Mouse (Mus musculus) limb, embryonic 12.5 days (tissue): ENCODE results near the gene Tex14. TPM values are rescaled to one million over a fixed set of nuclear protein-coding genes. Genes with fewer than 3 reads are reported as not detected.
"Not testable (repeated sequence)": the region's sequence is repeated elsewhere in the genome, so short reads cannot be mapped to it uniquely, and the experiment has no call there.

Experiments
- ATAC-seq: fragments of 200-750 bp; cut with Nextera tagmentation; 2 replicates; pipeline ENCODE4 v1.8.0; 2017; ENCODE audit warnings: low read depth, moderate TSS enrichment; ENCODE audit not compliant: insufficient number of reproducible peaks, insufficient read depth, low FRiP score, low TSS enrichment
- H3K27ac ChIP-seq: fragments of 300-500 bp; sonication (generic); 2 replicates; pipeline ENCODE4 v1.5.1; 2016; ENCODE audit warnings: mild to moderate bottlenecking, moderate library complexity
- H3K27me3 ChIP-seq: fragments of 300-500 bp; sonication (generic); 2 replicates; pipeline ENCODE4 v1.6.1; 2016; ENCODE audit warnings: mild to moderate bottlenecking, moderate library complexity
- H3K36me3 ChIP-seq: fragments of 300-500 bp; sonication (generic); 2 replicates; pipeline ENCODE4 v1.6.1; 2016; ENCODE audit warnings: mild to moderate bottlenecking, moderate library complexity
- H3K4me1 ChIP-seq: fragments of 300-500 bp; sonication (generic); replicated peaks from 2 replicates; pipeline ENCODE4 v1.6.1; 2016
- H3K4me2 ChIP-seq: fragments of 300-500 bp; sonication (generic); 2 replicates; pipeline ENCODE4 v1.6.1; 2016; ENCODE audit warnings: mild to moderate bottlenecking, moderate library complexity
- H3K4me3 ChIP-seq: fragments of 300-500 bp; sonication (generic); replicated peaks from 2 replicates; pipeline ENCODE4 v1.5.1; 2016; ENCODE audit warnings: mild to moderate bottlenecking
- H3K9ac ChIP-seq: fragments of 300-500 bp; sonication (generic); replicated peaks from 2 replicates; pipeline ENCODE4 v1.6.1; 2016; ENCODE audit warnings: mild to moderate bottlenecking, moderate library complexity
- H3K9me3 ChIP-seq: fragments of 300-500 bp; sonication (generic); 2 replicates; pipeline ENCODE4 v1.6.1; 2016; ENCODE audit warnings: mild to moderate bottlenecking, moderate library complexity
- WGBS: fragments of 180-500 bp; shearing (Covaris S2); methylation state at CpG from one replicate; pipeline ENCODE4 v1.1.7; 2016; 5-methylcytosine and 5-hydroxymethylcytosine counted together
- polyA plus RNA-seq: library from polyadenylated mRNA; unstranded; fragments of >200 nt; fragmentation: Nextera tagmentation; extraction: Ambion mirVana; gene quantifications from 2 replicates; pipeline ENCODE4 v1.2.1, GENCODE M21; 2016

Tex14 gene
- polyA plus RNA-seq, 1 experiment from 2014 or later = 0.81 TPM

DNA sequence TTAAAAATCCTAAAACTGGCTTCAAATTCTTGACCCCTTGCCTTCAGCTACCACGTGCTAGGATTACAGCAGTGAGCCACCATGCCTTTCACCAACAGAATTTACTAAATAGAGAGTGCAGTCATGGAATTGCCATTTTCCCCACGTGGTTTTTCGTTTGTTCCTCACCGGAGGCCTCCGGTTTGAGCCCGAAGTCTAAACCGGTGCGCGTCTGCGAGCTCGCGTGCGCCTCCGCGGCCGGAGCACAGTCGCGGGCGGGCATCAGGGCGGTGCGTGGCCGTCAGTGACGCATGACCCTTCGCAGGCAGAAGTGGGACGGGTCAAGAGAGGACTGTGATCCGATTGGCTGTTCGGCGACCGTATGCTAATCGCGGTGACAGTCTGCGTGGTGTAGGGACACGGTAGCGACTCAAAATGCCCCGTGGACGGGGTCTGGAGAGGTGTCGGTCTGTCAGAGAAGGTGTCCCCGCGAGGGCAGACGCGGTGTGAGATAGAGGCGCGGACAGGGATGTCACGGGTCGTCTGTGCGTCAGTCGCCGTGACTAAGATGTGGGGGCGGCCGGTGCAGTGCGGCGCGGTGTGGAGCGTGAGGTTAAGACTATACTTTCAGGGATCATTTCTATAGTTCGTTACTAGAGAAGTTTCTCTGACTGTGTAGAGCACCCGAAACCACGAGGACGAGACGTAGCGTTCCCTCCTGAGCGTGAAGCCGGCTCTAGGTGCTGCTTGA lies 37.9 kb downstream of the Tex14 start:
- H3K4me1 ChIP-seq, H3K36me3 ChIP-seq, H3K27me3 ChIP-seq, H3K9me3 ChIP-seq: not testable (repeated sequence)
- H3K27ac ChIP-seq = 0 out of 2 replicates have a peak overlapping the region, but pooled peaks have one; percentile 35
- peak overlapping the region; percentile 54 for H3K4me2 ChIP-seq
- H3K4me3 ChIP-seq = peak overlapping the region; percentile 30
- peak; percentile 98 for ATAC-seq
- WGBS = under 1% methylated on average over 34 of the region's 62 CpGs
- peak overlapping the region; percentile 42; the same call in 1 of the 2 replicates for H3K9ac ChIP-seq

DNA sequence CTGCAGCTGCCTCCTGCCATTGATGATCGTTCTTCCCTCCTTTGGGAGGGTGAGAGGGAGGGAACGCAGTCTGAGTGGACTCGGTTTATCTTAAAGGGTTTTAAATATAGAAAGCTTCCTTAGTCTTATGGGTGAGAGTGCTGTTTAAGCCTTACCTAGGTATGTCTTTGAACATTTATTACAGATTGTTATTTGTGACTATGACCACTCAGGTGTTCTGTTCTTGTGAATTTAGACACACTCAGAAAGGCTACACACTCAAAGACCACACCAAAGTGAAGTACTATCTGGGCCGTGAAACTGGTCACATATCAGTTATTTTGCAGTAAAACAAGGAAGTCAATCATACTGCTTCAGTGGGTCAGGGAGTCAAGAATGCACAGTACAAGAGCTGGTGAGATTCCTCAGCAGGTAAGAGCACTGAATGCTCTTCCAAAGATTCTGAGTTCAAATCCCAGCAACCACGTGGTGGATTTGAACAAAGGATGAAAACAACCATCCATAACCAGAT lies 38.6 kb downstream of the Tex14 start:
- Histone ChIP-seq H3K4me1 (no peaks in the 10 kb centered on the region), H3K27ac (peak overlapping the region; percentile 67), H3K9ac (no peak overlapping the region), H3K4me2 (no peak overlapping the region), H3K27me3 (no peaks in the 10 kb centered on the region), H3K4me3 (no peak overlapping the region), H3K9me3 (no peaks in the 10 kb centered on the region), H3K36me3 (no peaks in the 10 kb centered on the region)
- 0% methylated on average over 5 of the region's 5 CpGs for WGBS
- ATAC-seq = no peak

DNA sequence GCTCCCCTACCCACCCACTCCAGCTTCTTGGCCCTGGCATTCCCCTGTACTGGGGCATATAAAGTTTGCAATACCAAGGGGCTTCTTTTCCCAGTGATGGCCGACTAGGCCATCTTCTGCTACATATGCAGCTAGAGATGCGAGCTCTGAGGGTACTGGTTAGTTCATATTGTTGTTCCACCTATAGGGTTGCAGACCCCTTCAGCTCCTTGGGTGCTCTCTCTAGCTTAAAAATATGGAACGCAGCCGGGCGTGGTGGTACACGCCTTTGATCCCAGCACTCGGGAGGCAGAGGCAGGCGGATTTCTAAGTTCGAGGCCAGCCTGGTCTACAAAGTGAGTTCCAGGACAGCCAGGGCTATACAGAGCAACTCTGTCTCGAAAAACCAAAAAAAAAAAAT lies 39.2 kb downstream of the Tex14 start:
- not testable (repeated sequence) for ATAC-seq, H3K27me3 ChIP-seq, H3K4me1 ChIP-seq, H3K4me2 ChIP-seq, H3K36me3 ChIP-seq, H3K9ac ChIP-seq, H3K4me3 ChIP-seq, H3K9me3 ChIP-seq
- 0 out of 2 replicates have a peak overlapping the region, but pooled peaks have one; percentile 23 for H3K27ac ChIP-seq
- 72% methylated on average over 10 of the region's 10 CpGs for WGBS

DNA sequence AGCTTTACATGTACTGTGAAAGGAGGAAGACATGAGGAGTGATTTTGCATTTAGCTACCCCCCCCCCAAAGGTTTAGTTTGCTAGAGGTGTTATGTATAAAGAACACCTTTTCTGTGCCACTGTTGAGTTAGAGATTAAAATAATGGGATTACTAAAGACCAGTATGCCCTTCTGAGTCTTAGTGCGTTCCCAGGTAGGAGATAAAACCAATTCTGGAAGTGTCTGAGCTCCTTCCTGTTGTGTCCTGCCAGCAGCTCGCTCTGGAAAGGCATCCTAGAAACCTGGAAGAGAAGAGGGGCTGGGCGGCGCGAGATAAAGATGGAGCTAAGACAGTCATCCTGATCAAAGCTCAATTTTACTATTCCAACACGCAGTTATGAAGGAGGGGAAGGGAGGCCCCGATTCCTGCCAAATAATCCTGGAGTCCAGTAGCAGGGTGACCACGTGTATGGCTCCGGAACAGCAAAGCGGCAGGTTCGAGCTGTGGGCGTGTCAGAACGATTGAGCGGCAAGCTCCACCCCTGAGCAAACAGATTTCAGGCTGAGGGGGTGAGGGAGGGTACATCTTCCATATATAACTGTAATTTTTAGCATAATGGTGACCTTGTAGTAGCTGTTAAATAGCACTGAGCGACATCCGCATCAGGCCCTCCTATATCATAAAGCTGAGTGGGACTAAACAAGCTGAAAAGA lies 40.0 kb downstream of the Tex14 start:
- no peak for ATAC-seq
- H3K4me2 ChIP-seq = 0 out of 2 replicates have a peak overlapping the region, but pooled peaks have one; percentile 23
- no peaks in the 10 kb centered on the region for H3K9me3 ChIP-seq
- WGBS = 8% methylated on average over 16 of the region's 16 CpGs
- H3K4me3 ChIP-seq = no peak overlapping the region
- H3K27ac ChIP-seq = no peak overlapping the region
- H3K9ac ChIP-seq = no peak overlapping the region
- H3K36me3 ChIP-seq = no peaks in the 10 kb centered on the region
- H3K27me3 ChIP-seq = no peaks in the 10 kb centered on the region
- H3K4me1 ChIP-seq = no peaks in the 10 kb centered on the region

DNA sequence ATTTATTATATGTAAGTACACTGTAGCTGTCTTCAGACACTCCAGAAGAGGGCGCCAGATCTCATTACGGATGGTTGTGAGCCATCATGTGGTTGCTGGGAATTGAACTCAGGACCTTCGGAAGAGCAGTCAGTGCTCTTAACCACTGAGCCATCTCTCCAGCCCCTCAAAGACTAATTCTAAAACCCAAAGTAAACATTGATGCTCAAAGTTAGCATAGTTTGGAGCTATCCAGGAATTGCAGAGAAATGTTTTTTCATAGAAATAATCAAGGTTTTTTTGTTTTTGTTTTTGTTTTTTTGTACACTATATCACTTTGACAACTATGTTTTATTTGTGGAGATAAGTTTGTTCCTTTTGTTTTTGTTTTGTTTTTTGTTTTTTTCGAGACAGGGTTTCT lies 40.7 kb downstream of the Tex14 start:
- H3K4me3 ChIP-seq, H3K36me3 ChIP-seq, H3K9me3 ChIP-seq, H3K27me3 ChIP-seq, H3K4me2 ChIP-seq, ATAC-seq, H3K9ac ChIP-seq, H3K27ac ChIP-seq, H3K4me1 ChIP-seq: not testable (repeated sequence)
- 57% methylated on average over 4 of the region's 4 CpGs for WGBS

DNA sequence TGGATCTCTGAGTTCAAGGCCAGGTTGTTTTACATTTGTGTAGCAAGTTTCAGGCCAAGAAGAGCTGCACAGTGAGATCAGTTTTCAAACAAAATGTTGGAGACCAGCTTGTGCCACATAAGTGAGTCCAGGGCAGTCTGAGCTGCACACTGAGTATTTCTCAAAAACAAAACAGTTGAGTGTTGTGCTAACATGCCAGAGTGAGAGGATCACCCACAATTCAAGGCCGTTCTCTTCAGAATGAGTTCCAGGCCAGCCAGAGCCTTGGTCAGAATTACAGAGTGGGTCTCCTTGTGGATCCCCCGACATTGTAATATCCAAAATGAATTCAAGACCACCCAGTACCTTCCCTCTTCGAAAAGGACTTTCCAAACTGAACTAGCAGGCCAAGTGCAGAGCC lies 41.3 kb downstream of the Tex14 start:
- WGBS = 95% methylated on average over 3 of the region's 3 CpGs
- no peak overlapping the region for H3K27ac ChIP-seq

DNA sequence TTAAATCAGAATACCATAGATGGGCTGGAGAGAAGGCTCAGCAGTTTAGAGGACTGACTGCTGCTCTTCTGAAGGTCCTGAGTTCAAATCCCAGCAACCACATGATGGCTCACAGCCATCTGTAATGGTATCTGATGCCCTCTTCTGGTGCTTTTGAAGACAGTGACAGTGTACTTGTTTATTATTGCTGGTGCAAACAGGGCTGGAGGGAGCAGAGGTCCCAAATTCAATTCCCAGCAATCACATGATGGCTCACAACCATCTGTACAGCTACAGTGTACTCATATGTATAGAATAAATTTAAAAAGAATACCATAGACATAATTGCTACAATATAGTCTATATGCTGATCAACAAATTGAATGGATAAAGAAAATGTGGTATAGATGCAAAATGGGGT lies 42.6 kb downstream of the Tex14 start:
- ATAC-seq = no peak

More for the DNA sequence above, 41.3 kb downstream of the Tex14 start:
- Histone ChIP-seq H3K4me2 (no peak overlapping the region), H3K9me3 (no peaks in the 10 kb centered on the region), H3K27me3 (no peaks in the 10 kb centered on the region), H3K4me3 (no peak overlapping the region), H3K9ac (no peak overlapping the region), H3K4me1 (no peaks in the 10 kb centered on the region), H3K36me3 (no peaks in the 10 kb centered on the region)
- ATAC-seq = no peak

DNA sequence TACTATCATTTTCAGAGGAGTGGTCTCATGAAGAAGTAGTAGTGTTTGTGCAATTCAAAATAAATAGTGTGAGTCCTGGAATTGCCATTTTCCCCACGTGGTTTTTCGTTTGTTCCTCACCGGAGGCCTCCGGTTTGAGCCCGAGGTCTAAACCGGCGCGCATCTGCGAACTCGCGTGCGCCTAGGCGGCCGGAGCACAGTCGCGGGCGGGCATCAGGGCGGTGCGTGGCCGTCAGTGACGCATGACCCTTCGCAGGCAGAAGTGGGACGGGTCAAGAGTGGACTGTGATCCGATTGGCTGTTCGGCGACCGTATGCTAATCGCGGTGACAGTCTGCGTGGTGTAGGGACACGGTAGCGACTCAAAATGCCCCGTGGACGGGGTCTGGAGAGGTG lies 43.2 kb downstream of the Tex14 start:
- 0% methylated on average over 33 of the region's 34 CpGs for whole genome bisulfite sequencing
- peak; percentile 91 for ATAC-seq
- not testable (repeated sequence) for H3K27me3 ChIP-seq, H3K4me1 ChIP-seq, H3K27ac ChIP-seq, H3K9me3 ChIP-seq, H3K36me3 ChIP-seq
- Histone ChIP-seq H3K4me3 (peak overlapping the region; percentile 38), H3K9ac (peak overlapping the region; percentile 45; the same call in 1 of the 2 replicates), H3K4me2 (peak overlapping the region; percentile 61)

More for the DNA sequence above, 42.6 kb downstream of the Tex14 start:
- Histone ChIP-seq H3K9ac (no peak overlapping the region), H3K27ac (no peak overlapping the region), H3K36me3 (no peaks in the 10 kb centered on the region), H3K4me3 (no peak overlapping the region), H3K9me3 (no peaks in the 10 kb centered on the region), H3K27me3 (no peaks in the 10 kb centered on the region), H3K4me1 (no peaks in the 10 kb centered on the region), H3K4me2 (0 out of 2 replicates have a peak overlapping the region, but pooled peaks have one; percentile 61)

DNA sequence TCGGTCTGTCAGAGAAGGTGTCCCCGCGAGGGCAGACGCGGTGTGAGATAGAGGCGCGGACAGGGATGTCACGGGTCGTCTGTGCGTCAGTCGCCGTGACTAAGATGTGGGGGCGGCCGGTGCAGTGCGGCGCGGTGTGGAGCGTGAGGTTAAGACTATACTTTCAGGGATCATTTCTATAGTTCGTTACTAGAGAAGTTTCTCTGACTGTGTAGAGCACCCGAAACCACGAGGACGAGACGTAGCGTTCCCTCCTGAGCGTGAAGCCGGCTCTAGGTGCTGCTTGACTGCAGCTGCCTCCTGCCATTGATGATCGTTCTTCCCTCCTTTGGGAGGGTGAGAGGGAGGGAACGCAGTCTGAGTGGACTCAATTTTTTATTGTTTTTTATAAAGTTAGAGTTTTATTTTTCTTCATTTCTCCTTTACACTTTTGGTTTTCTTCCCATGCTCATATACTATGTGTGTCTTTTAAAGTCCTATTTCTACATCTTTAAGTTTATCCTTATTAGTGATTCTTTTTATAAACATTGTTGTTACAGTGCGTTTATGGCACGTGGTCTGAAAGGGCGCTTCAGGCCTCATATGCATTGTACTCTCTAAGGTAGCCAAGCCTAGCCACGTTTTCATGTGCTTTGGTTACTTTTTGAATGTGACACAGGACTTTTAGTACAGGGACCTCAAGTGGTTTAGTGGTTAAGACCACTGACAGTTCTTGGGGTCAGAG lies 43.8 kb downstream of the Tex14 start:
- peak overlapping the region; percentile 20 for H3K27ac ChIP-seq
- H3K9me3 ChIP-seq, H3K27me3 ChIP-seq, H3K4me1 ChIP-seq, H3K9ac ChIP-seq, H3K4me3 ChIP-seq, H3K36me3 ChIP-seq: not testable (repeated sequence)
- WGBS = under 1% methylated on average over 6 of the region's 32 CpGs
- peak; percentile 96 for ATAC-seq
- peak overlapping the region; percentile 61; the same call in 1 of the 2 replicates for H3K4me2 ChIP-seq

DNA sequence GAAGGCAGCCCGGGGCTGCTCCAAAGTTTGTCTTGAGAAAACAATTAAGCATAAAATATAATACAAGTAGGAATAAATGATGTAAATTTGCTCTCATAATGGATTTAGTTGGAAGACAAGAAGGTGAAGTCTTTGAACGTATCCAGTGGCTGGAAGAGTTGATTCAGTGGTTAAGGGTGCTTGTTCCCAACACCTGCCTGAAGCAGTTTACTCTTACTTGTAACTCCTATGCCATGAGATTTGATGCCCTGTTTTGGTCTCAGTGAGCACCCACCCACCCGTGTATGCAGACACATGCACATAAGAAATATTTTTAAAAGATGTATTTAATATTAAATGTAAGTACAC lies 44.3 kb downstream of the Tex14 start:
- no peak overlapping the region for H3K4me3 ChIP-seq
- H3K36me3 ChIP-seq = no peaks in the 10 kb centered on the region
- no peak overlapping the region for H3K4me2 ChIP-seq
- 4% methylated on average over 3 of the region's 3 CpGs for WGBS
- peak overlapping the region; percentile 20 for H3K27ac ChIP-seq
- no peaks in the 10 kb centered on the region for H3K27me3 ChIP-seq
- peaks cover 13% of the 10 kb centered on the region for H3K4me1 ChIP-seq
- ATAC-seq = no peak
- no peak overlapping the region for H3K9ac ChIP-seq
- H3K9me3 ChIP-seq = no peaks in the 10 kb centered on the region

DNA sequence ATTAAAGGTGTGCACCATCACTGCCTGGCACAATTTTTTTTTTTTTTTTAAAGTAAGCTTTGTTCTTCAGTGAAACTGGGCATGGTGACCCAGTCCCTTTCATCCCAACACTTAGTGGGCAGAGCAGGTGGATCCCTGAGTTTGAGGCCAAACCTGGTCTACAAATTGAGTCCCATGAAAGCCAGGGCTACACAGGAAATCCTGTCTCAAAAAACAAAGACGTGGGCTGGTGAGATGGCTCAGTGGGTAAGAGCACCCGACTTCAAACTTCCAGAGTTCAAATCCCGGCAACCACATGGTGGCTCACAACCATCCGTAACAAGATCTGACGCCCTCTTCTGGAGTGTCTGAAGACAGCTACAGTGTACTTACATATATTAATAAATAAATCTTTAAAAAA lies 45.0 kb downstream of the Tex14 start:
- not testable (repeated sequence) for H3K36me3 ChIP-seq, H3K9ac ChIP-seq, H3K9me3 ChIP-seq, H3K27me3 ChIP-seq, H3K4me2 ChIP-seq, H3K27ac ChIP-seq, ATAC-seq, H3K4me3 ChIP-seq
- WGBS = 62% methylated on average over 5 of the region's 5 CpGs
- peaks cover 13% of the 10 kb centered on the region for H3K4me1 ChIP-seq
